Comparison of ENCODE assay signal across 24 mouse cellular contexts in genomic region chr7:100572061-100572460, GRCm38 (mm10). TPM values are rescaled to one million over a fixed set of nuclear protein-coding genes. Genes with fewer than 3 reads are reported as not detected.
DNase-seq lines count a peak whose midpoint lies in the region; ATAC-seq lines count a peak whose summit lies in the region.
"Had no signal": no experiment of that assay in that cellular context is flagged by ENCODE, and none has a peak within 500 bp of the region (broad histone marks: within the 10 kb centered on the region; RNA-seq: fewer than 3 reads in every experiment).

No protein-coding gene starts in this region.

- H3K9ac ChIP-seq in liver, embryonic 15.5 days, result no peak overlapping the region
- H3K9ac ChIP-seq: heart, embryonic 12.5 days; intestine, embryonic 15.5 days; midbrain, embryonic 13.5 days; neural tube, embryonic 12.5 days had no signal

- ATAC-seq in cerebellum, adult (ENCODE audit: insufficient number of reproducible peaks, low FRiP score, low TSS enrichment), result no peak
- ATAC-seq in liver, embryonic 15.5 days (ENCODE audit: insufficient read depth), result no peak
- ATAC-seq: forebrain, embryonic 14.5 days; hindbrain, embryonic 16.5 days; intestine, embryonic 15.5 days; midbrain, embryonic 13.5 days had no signal

- H3K9me3 ChIP-seq in liver, embryonic 15.5 days (replicated peaks), result no peaks in the 10 kb centered on the region
- H3K9me3 ChIP-seq: hindbrain, embryonic 10.5 days; intestine, embryonic 15.5 days; midbrain, embryonic 13.5 days; neural tube, embryonic 12.5 days had no signal

- WGBS in liver, embryonic 15.5 days (ENCODE audit: insufficient replicate concordance), result 69% methylated on average over 4 of the region's 4 CpGs

- peaks cover 59% of the 10 kb centered on the region for H3K4me1 ChIP-seq in liver, embryonic 15.5 days (replicated peaks)
- H3K4me1 ChIP-seq: heart, embryonic 12.5 days; hindbrain, embryonic 10.5 days; intestine, embryonic 15.5 days; midbrain, embryonic 13.5 days; neural tube, embryonic 12.5 days had no signal

- peak overlapping the region; percentile 85 for H3K27ac ChIP-seq in liver, embryonic 15.5 days (replicated peaks)
- H3K27ac ChIP-seq: hindbrain, embryonic 10.5 days; intestine, embryonic 15.5 days; midbrain, embryonic 13.5 days; neural tube, embryonic 12.5 days; stomach, postnatal 0 days had no signal

- no peaks in the 10 kb centered on the region for H3K27me3 ChIP-seq in liver, embryonic 15.5 days
- H3K27me3 ChIP-seq: heart, embryonic 12.5 days; intestine, embryonic 15.5 days; midbrain, embryonic 13.5 days; neural tube, embryonic 12.5 days had no signal

- H3K36me3 ChIP-seq in liver, embryonic 15.5 days (replicated peaks), result peaks cover 12% of the 10 kb centered on the region

- H3K4me2 ChIP-seq in liver, embryonic 15.5 days, result 0 out of 2 replicates have a peak overlapping the region, but pooled peaks have one; percentile 40
- H3K4me2 ChIP-seq: heart, embryonic 12.5 days; intestine, embryonic 15.5 days; midbrain, embryonic 13.5 days; neural tube, embryonic 12.5 days had no signal

- peak; percentile 75 for DNase-seq in cerebellum, adult 11-12 months
- peak; percentile 62 to 64 for DNase-seq in cerebellum, adult 18-20 months
- DNase-seq in cerebellum, postnatal 14 days, result peak; percentile 52 to 58
- no peak for DNase-seq in left cerebral cortex, adult 9 months (ENCODE audit: low spot score in 2 of 2)
- DNase-seq in embryo, embryonic 10.5 days (ENCODE audit: low spot score), result no peak
- no peak for DNase-seq in c-Kit-positive CD71-positive TER-119-positive erythroid progenitor cells, embryonic 14.5 days (ENCODE audit: low spot score)
- DNase-seq: adrenal gland, postnatal 25 days; heart, postnatal 10 days; kidney, adult 8-10 months; kidney, postnatal 10 days; lung, adult 2 months; lung, postnatal 14 days; right cerebral cortex, postnatal 14 days; thymus, adult 2 months had no signal

- H3K4me3 ChIP-seq in liver, embryonic 15.5 days (replicated peaks), result no peak overlapping the region
- H3K4me3 ChIP-seq: heart, embryonic 12.5 days; hindbrain, embryonic 10.5 days; intestine, embryonic 15.5 days; midbrain, embryonic 13.5 days; neural tube, embryonic 12.5 days had no signal

RNA-seq across cellular contexts. Expression of gene Rab6a, which starts 35.1 kb away (rescaled TPM):
- 39.1 TPM in 2 replicates for polyA plus RNA-seq in liver, embryonic 15.5 days (2015; fragmentation: Nextera tagmentation; extraction: Ambion mirVana)

RNA-seq across cellular contexts. Expression of gene Coa4, which starts 35.2 kb away (rescaled TPM):
- polyA plus RNA-seq in liver, embryonic 15.5 days (2015; fragmentation: Nextera tagmentation; extraction: Ambion mirVana), result 11.5 and 12.3 TPM in 2 replicates

RNA-seq across cellular contexts. Expression of gene Mrpl48, which starts 36.0 kb away (rescaled TPM):
- polyA plus RNA-seq in liver, embryonic 15.5 days (2015; fragmentation: Nextera tagmentation; extraction: Ambion mirVana), result 34.0 and 41.3 TPM in 2 replicates

RNA-seq across cellular contexts. Expression of gene Dnajb13, which starts 57.3 kb away (rescaled TPM):
- polyA plus RNA-seq in liver, embryonic 15.5 days (2015; fragmentation: Nextera tagmentation; extraction: Ambion mirVana), result 2.9 and 3.8 TPM in 2 replicates

Comparison
In these comparisons a context has a peak if more than half of its experiments do, and no peak if none do; other contexts are left out.
1. DNase-seq: peak in cerebellum, adult 11-12 months (single experiment), cerebellum, adult 18-20 months (2 of 2) and cerebellum, postnatal 14 days (2 of 2); none in left cerebral cortex, adult 9 months (0 of 2), embryo, embryonic 10.5 days (single experiment) and c-Kit-positive CD71-positive TER-119-positive erythroid progenitor cells, embryonic 14.5 days (single experiment).